Mouse (Mus musculus) embryonic facial prominence, embryonic 14.5 days (tissue): ENCODE results near the gene Pax2. TPM values are rescaled to one million over a fixed set of nuclear protein-coding genes. Genes with fewer than 3 reads are reported as not detected.

ENCODE experiments used
- microRNA-seq: library from miRNA; unstranded; fragments of <30 nt; microRNA quantifications from one replicate; pipeline ENCODE4, GENCODE M21; 2016; ENCODE audit warnings: borderline number of aligned reads
- polyA plus RNA-seq: library from polyadenylated mRNA; unstranded; fragments of >200 nt; fragmentation: Nextera tagmentation; extraction: Ambion mirVana; gene quantifications from 2 replicates; pipeline ENCODE4 v1.2.1, GENCODE M21; 2014

The Pax2 gene
- polyA plus RNA-seq, 1 experiment from 2014 or later = 0.22 TPM

Small RNA genes lying within 50 kb of the gene (microRNA-seq; reads per million reads assigned to microRNA genes)
- gene Mir6405 = not detected

Other genes with a start within 250 kb of the Pax2 start
- 0.33 and 0.46 TPM in 2 replicates for gene Sec31b, start 210.2 kb upstream of the Pax2 start, polyA plus RNA-seq
- gene Gm20538, start 203.2 kb upstream of the Pax2 start, polyA plus RNA-seq = not detected in 2 replicates
- gene Ndufb8, start 200.6 kb upstream of the Pax2 start, polyA plus RNA-seq = 503 and 510 TPM in 2 replicates
- gene Hif1an, start 193.2 kb upstream of the Pax2 start, polyA plus RNA-seq = 23.6 and 23.7 TPM in 2 replicates
- gene Slf2, start 175.1 kb downstream of the Pax2 start, polyA plus RNA-seq = 38.4 and 41.8 TPM in 2 replicates
- gene Sema4g, start 233.1 kb downstream of the Pax2 start, polyA plus RNA-seq = 2.9 and 4.3 TPM in 2 replicates
- gene Twnk, start 249.6 kb downstream of the Pax2 start, polyA plus RNA-seq = 10.5 and 11.2 TPM in 2 replicates